Mouse (Mus musculus) testis, adult 2 months (tissue): ENCODE measurements around the gene Agbl5. TPM values are rescaled to one million over a fixed set of nuclear protein-coding genes. Genes with fewer than 3 reads are reported as not detected.

Source experiments
- H3K27ac ChIP-seq: fragments of 200-500 bp; 2 replicates; pipeline ENCODE4 v1.5.1; 2012; ENCODE audit warnings: low read depth, low read length; ENCODE audit not compliant: control insufficient read depth, insufficient read depth
- H3K27me3 ChIP-seq: fragments of 200-500 bp; 2 replicates; pipeline ENCODE4 v1.6.1; 2012; ENCODE audit warnings: mild to moderate bottlenecking, low read length, moderate library complexity; ENCODE audit not compliant: control insufficient read depth, insufficient read depth
- H3K36me3 ChIP-seq: fragments of 200-500 bp; 2 replicates; pipeline ENCODE4 v1.6.1; 2012; ENCODE audit warnings: mild to moderate bottlenecking, low read length; ENCODE audit not compliant: control insufficient read depth, insufficient read depth
- H3K4me1 ChIP-seq: fragments of 200-500 bp; 2 replicates; pipeline ENCODE4 v1.6.1; 2012; ENCODE audit warnings: low read length; ENCODE audit not compliant: control insufficient read depth, insufficient read depth
- H3K4me3 ChIP-seq: fragments of 200-500 bp; 2 replicates; pipeline ENCODE4 v1.5.1; 2012; ENCODE audit warnings: low read depth, mild to moderate bottlenecking, low read length, moderate library complexity, mixed read lengths; ENCODE audit not compliant: control insufficient read depth
- CTCF ChIP-seq: fragments of 200-500 bp; IDR thresholded peaks from 2 replicates; pipeline ENCODE4 v1.5.1; 2012; ENCODE audit warnings: low read depth, mild to moderate bottlenecking, inconsistent platforms, low read length, moderate library complexity; ENCODE audit not compliant: control insufficient read depth, insufficient read depth, insufficient replicate concordance
- POLR2A ChIP-seq: fragments of 200-500 bp; IDR thresholded peaks from 2 replicates; pipeline ENCODE4 v1.6.1; 2012; ENCODE audit warnings: low read depth, mild to moderate bottlenecking, inconsistent platforms, low read length, moderate library complexity; ENCODE audit not compliant: control insufficient read depth
- polyA plus RNA-seq: library from polyadenylated mRNA; depleted of rRNA; stranded (reverse); fragments of >200 nt; gene quantifications from 2 replicates; pipeline ENCODE4 v1.2.3, GENCODE M21; 2012

The Agbl5 gene
- polyA plus RNA-seq, 1 experiment: 489 TPM

- TF ChIP-seq POLR2A (no peak), CTCF (no peak)
- no peaks in the 10 kb centered on the region for H3K27me3 ChIP-seq
- peak overlapping the region; percentile 89 for H3K4me3 ChIP-seq
- H3K4me1 ChIP-seq: peaks cover 11% of the 10 kb centered on the region
- H3K27ac ChIP-seq: peak overlapping the region; percentile 88
- no peaks in the 10 kb centered on the region for H3K36me3 ChIP-seq
Observed at GRCm38 (mm10) chr5:30908426-30909299, 20.2 kb downstream of the Agbl5 start.

- H3K27me3 ChIP-seq: no peaks in the 10 kb centered on the region
- no peak for TF ChIP-seq CTCF
- TF ChIP-seq POLR2A: no peak
- no peak overlapping the region for H3K4me3 ChIP-seq
- no peaks in the 10 kb centered on the region for H3K36me3 ChIP-seq
- H3K4me1 ChIP-seq: peaks cover 13% of the 10 kb centered on the region
- no peak overlapping the region for H3K27ac ChIP-seq
Observed at GRCm38 (mm10) chr5:30909300-30909659, 20.8 kb downstream of the Agbl5 start.

DNA sequence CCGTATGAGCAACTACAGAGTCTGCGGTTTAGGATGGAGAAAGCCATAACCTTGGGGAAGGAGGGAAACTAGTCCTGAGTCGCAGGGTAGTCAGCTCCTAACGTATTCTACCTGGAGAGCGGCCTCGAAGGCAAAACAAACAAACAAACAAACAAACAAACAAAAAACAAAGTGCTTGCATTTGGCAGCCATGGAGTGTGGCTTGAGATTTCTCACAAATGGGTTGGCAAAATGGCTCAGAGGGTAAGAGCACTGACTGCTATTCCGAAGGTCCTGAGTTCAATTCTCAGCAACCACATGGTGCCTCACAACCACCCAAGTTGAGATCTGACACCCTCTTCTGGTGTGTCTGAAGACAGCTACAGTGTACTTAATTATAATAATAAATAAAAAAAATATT is 21.4 kb downstream of the Agbl5 start:
- peaks cover 13% of the 10 kb centered on the region for H3K4me1 ChIP-seq
- H3K27ac ChIP-seq: no peak overlapping the region
- no peaks in the 10 kb centered on the region for H3K36me3 ChIP-seq
- no peaks in the 10 kb centered on the region for H3K27me3 ChIP-seq
- no peak overlapping the region for H3K4me3 ChIP-seq
- TF ChIP-seq POLR2A (no peak), CTCF (no peak)

DNA sequence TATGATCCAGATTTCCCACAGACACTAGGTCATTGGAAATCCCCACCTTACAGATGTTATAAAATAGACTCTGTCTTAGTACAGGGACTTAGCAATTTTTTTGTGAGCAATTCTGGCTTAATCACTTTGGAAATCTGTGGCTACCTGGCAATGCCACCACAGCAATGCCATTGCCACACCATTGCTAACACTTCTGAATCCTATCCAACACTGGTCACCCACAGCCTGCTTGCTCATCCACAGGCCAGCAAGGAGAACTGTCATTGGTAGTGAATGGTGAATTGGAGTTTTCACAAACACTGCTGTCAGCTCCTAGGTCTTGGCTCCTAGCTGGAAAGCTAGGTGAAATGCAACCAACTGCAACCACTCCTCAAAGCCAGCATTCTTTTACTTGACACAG is 22.0 kb downstream of the Agbl5 start:
- peaks cover 13% of the 10 kb centered on the region for H3K4me1 ChIP-seq
- H3K27me3 ChIP-seq: no peaks in the 10 kb centered on the region
- peak overlapping the region; percentile 70; the same call in 1 of the 2 replicates for H3K4me3 ChIP-seq
- no peaks in the 10 kb centered on the region for H3K36me3 ChIP-seq
- H3K27ac ChIP-seq: no peak overlapping the region
- TF ChIP-seq POLR2A (no peak), CTCF (no peak)

DNA sequence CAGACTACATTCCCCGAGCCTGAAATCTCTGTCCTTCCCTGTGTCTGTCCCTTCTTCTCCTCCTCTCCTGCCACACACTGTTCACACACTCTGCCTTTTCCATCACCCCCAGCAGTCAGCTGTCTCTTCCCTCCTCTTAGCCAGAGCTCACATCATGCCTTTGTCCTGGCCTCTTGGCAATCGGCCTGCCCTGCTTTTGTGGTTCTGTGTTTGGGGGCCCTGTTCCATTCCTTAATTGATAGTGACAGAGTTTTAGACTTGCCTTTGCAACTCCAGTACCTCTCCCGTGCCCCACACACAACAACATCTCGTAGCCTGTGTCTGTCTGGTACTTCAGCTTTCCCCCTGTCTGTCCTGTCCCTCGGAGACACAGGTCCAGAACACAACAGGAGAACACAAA is 23.7 kb downstream of the Agbl5 start:
- Histone ChIP-seq H3K4me3 (no peak overlapping the region), H3K36me3 (no peaks in the 10 kb centered on the region), H3K4me1 (peaks cover 13% of the 10 kb centered on the region), H3K27me3 (no peaks in the 10 kb centered on the region), H3K27ac (no peak overlapping the region; the same call in 1 of the 2 replicates)
- TF ChIP-seq POLR2A: no peak
- TF ChIP-seq CTCF: no peak

GRCm38 (mm10) chr5:30913060-30913841 is 24.8 kb downstream of the Agbl5 start, which contains the start of gene Emilin1:
TSS of gene Emilin1 (plus strand) at chr5:30913402.
- Histone ChIP-seq H3K27ac (peak within 1 kb of the TSS; percentile 39; the same call in 1 of the 2 replicates), H3K36me3 (no peaks in the 10 kb centered on the region), H3K27me3 (no peaks in the 10 kb centered on the region), H3K4me1 (peaks cover 8% of the 10 kb centered on the region), H3K4me3 (peak within 1 kb of the TSS; percentile 34)
- TF ChIP-seq CTCF: no peak
- no peak for TF ChIP-seq POLR2A

GRCm38 (mm10) chr5:30914101-30914635 is 25.7 kb downstream of the Agbl5 start:
- TF ChIP-seq POLR2A (no peak), CTCF (no peak)
- Histone ChIP-seq H3K27ac (no peak overlapping the region), H3K27me3 (no peaks in the 10 kb centered on the region), H3K4me3 (peak overlapping the region; percentile 34; the same call in 1 of the 2 replicates), H3K36me3 (no peaks in the 10 kb centered on the region), H3K4me1 (peaks cover 2% of the 10 kb centered on the region; the same call in 1 of the 2 replicates)
